Mouse (Mus musculus): ENCODE data around the gene Enho.
"Not testable (repeated sequence)": the region's sequence is repeated elsewhere in the genome, so short reads cannot be mapped to it uniquely, and the experiment has no call there.

Gene Enho

GRCm38 (mm10) chr4:41639913-41640507, at the start of gene Enho:
Gene Enho, minus strand, starts transcription at chr4:41640324.
- in situ Hi-C loops (cut with MboI, MseI), result no loop called here

DNA sequence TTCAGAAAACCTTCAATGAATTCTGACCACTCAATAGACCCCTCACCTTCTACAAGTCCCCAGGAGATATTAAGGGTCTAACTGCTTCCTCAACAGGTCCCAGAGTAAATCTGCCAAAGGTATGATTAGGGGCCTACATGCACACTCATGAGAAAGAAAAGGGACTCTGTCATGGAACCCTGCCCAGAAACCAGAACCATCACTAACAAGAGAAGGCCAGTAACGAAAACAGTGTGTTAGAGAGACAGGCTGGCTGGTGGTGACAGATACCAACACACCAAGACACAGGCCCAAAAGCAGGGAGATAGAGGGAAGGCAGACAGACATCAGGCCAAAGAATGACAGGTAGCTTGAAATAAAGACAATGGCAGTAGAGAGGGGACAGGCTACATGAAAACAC, 48.4 kb upstream of the Enho start:
- in situ Hi-C loops (cut with MboI, MseI), result not testable (repeated sequence)

DNA sequence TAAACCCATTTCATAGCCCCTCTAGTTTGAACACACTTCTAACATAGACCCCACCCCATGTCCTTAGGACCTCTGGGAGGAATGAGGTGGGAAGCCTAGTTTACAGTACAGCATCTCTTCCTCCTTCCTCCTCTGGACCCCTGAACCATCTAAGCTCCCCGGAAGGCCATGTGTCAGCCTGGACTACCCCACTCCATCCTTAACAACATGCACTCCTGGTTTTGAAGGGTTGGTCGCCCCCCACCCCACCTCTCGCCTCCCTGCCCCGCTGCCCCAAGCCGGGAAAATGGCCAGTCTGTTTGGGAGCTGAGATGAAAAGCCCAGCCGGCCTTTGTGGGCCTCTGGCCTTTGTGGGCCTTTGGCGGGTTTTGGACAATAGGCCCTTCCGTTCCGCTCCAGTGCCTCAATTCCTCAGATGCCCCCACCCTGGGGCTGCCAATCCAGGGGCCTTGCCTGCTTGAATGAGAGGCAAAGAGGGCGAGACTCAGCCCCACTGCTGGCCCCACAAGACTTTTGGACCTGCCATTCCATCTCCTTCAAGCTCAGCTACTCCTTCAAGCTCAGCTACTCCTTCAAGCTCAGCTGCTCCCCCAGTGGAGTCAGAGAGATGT, 45.9 kb upstream of the Enho start:
- in situ Hi-C loops (cut with MboI, MseI), result not testable (repeated sequence)

DNA sequence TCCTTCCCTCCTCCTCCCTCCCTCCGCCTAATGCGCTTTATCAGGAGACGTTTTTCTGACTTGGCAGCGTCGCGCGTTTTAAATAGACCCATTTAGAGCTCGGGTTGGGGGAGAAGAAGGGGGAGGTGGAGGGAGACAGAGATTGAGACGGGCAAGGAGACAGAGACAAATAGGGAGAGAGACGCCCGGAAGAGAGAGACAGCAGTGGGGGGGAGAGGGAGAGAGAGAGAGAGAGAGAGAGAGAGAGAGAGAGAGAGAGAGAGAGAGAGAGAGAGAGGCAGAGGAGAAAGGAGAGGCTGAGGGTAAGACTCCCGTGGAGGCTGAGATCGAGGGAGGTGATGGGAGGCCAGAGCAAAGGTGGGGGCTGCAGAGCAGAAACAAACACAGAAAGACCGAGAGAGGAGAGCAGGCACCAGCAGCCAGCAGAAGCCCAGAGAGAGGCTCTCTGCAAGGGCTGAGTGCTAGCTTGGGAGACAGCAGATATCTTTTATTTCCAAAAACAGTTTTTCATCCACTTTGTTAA, 44.9 kb upstream of the Enho start:
- in situ Hi-C loops (cut with MboI, MseI), result not testable (repeated sequence)

GRCm38 (mm10) chr4:41684131-41684930, 44.2 kb upstream of the Enho start:
- in situ Hi-C loops (cut with MboI, MseI), result not testable (repeated sequence)

- in situ Hi-C loops (cut with MboI, MseI), result not testable (repeated sequence)
Measured at GRCm38 (mm10) chr4:41683303-41683702, 43.2 kb upstream of the Enho start.

- in situ Hi-C loops (cut with MboI, MseI), result no loop called here
Measured at GRCm38 (mm10) chr4:41682789-41683188, 42.7 kb upstream of the Enho start.

DNA sequence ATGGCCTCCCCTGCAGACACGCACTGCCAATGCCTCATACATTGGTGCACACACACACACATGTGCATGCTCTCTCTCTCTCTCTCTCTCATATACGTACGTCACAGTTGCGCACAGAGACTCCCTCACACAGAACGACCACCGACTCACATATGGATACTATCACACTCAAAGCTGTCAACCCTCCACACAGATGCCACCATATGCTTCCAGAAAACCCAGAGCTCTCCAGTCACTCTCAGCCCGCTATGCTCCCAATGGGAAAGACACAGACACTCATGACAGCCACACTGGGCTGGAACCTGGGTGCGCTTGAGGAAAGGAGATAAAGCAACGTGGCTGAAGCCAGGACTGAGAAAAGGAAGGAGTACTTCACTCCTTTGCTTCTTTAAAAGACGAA, 41.8 kb upstream of the Enho start:
- in situ Hi-C loops (cut with MboI, MseI), result no loop called here

- in situ Hi-C loops (cut with MboI, MseI), result no loop called here
Measured at GRCm38 (mm10) chr4:41681176-41681575, 41.1 kb upstream of the Enho start.

- in situ Hi-C loops (cut with MboI, MseI), result no loop called here
Measured at GRCm38 (mm10) chr4:41679291-41679690, 39.2 kb upstream of the Enho start.

GRCm38 (mm10) chr4:41678863-41679262, 38.7 kb upstream of the Enho start:
- in situ Hi-C loops (cut with MboI, MseI), result no loop called here

DNA sequence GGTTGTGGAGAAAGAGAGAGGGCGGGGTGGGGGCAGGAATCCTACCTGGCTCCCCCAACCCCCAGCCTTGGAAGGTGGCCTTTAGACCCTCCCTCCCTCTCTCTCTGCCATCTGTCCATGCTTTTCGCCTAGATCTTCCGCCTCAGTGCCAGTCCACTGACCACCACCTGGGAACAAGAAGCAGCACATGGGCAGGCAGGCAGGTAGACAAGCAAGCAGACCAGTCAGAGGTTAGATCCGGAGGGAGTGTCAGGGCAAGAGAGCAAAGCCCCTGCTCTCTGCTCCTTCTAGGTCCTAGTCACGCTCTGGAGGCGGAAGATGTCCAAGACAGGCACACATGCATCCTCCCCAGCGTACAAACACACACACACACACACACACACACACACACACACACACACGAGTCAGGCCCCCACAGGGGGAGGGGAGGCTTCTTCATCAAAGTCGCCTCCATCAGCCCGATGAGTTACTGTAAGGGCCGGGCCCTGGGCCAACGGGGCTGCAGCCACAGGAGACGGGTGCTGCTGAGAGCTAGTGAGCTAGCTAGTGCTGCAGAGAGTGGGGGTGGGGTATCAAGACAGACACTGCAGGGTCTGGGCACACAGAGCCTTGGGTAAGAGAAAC, 37.0 kb upstream of the Enho start:
- in situ Hi-C loops (cut with MboI, MseI), result no loop called here

- in situ Hi-C loops (cut with MboI, MseI), result no loop called here
Measured at GRCm38 (mm10) chr4:41676248-41677005, 36.3 kb upstream of the Enho start.

GRCm38 (mm10) chr4:41673186-41673585, 33.1 kb upstream of the Enho start:
- in situ Hi-C loops (cut with MboI, MseI), result no loop called here

DNA sequence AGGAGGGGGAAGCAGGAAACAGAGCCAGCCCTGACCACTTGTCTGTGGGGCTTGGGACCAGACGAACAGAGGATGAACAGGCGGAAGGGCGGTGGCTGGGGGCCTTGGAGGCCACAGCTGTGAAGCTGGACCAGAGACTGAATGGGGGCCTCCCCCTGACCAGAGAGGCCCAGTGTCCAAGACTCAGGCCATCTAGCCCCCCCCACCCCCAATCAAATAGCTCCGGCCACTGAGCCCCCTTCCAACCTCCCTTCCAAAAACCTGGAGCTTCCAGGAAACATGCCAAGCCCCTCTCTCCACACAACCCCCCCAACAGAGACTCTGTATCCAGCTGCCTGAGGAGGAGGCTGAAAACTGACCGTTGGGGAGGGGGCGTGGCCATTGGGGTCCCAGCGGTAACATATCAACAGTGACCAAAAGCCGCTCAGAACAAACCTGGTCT, 32.4 kb upstream of the Enho start:
- in situ Hi-C loops (cut with MboI, MseI), result no loop called here

- in situ Hi-C loops (cut with MboI, MseI), result no loop called here
Measured at GRCm38 (mm10) chr4:41671963-41672480, 31.9 kb upstream of the Enho start.

GRCm38 (mm10) chr4:41671500-41671899, 31.4 kb upstream of the Enho start:
- in situ Hi-C loops (cut with MboI, MseI), result no loop called here

GRCm38 (mm10) chr4:41670836-41671235, 30.7 kb upstream of the Enho start:
- in situ Hi-C loops (cut with MboI, MseI), result no loop called here

DNA sequence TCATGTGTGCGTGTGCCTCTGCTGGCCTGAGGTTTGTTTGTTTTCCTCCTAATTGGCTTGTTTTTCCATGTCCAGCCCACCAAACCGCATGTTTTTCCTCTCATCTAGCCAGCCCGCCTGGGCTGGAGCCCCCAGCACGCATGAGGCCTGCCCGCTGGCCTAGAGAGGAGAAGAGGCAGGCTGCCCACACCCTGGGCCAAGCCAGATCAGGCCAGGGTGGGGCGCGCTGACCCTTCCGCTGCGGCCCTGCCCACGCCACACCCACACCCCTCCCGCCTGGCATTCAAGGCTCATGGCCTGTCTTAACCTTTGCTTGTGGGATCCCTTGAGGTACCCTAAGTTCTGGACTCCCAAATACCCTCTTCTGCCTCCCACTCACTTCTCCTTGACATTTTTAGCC, 26.5 kb upstream of the Enho start:
- in situ Hi-C loops (cut with MboI, MseI), result no loop called here

- in situ Hi-C loops (cut with MboI, MseI), result no loop called here
Measured at GRCm38 (mm10) chr4:41665009-41665675, 25.0 kb upstream of the Enho start.

DNA sequence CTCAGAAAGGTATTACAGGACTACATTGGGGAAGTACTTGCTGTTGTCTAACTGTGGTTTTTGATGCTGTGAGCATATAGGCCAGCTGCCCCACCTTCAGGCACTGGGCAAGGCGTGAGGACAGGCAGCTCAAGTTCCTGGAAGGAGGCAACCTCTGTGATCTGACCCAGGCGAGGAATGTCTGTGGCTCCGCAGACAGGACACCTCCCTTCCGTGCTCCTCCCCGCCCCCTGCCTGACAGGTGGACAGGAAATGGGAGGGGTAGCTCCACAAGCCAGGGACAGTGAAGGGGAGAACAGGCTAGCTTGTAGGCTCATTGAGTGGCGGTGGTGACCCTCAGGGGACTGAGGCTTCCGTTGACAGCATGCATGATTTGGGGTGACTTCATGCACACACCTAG, 24.4 kb upstream of the Enho start:
- in situ Hi-C loops (cut with MboI, MseI), result no loop called here
